Mouse (Mus musculus) small intestine, adult 2 months (tissue): ENCODE results near the gene Lin7b.
A peak's percentile ranks its signal among the peaks of the same experiment; 100 is the strongest.

ENCODE experiments used
- CTCF ChIP-seq: fragments of 200-500 bp; IDR thresholded peaks from 2 replicates; pipeline ENCODE4 v1.5.1; 2012; ENCODE audit warnings: low read depth, mild to moderate bottlenecking, control low read depth, inconsistent platforms, low read length, moderate library complexity, mixed read lengths; ENCODE audit not compliant: insufficient replicate concordance, insufficient read length; ENCODE audit errors: extremely low read depth
- POLR2A ChIP-seq: fragments of 200-500 bp; IDR thresholded peaks from 2 replicates; pipeline ENCODE4 v1.6.1; 2012; ENCODE audit warnings: low read depth, mild to moderate bottlenecking, control low read depth, inconsistent platforms, low read length, moderate library complexity

DNA sequence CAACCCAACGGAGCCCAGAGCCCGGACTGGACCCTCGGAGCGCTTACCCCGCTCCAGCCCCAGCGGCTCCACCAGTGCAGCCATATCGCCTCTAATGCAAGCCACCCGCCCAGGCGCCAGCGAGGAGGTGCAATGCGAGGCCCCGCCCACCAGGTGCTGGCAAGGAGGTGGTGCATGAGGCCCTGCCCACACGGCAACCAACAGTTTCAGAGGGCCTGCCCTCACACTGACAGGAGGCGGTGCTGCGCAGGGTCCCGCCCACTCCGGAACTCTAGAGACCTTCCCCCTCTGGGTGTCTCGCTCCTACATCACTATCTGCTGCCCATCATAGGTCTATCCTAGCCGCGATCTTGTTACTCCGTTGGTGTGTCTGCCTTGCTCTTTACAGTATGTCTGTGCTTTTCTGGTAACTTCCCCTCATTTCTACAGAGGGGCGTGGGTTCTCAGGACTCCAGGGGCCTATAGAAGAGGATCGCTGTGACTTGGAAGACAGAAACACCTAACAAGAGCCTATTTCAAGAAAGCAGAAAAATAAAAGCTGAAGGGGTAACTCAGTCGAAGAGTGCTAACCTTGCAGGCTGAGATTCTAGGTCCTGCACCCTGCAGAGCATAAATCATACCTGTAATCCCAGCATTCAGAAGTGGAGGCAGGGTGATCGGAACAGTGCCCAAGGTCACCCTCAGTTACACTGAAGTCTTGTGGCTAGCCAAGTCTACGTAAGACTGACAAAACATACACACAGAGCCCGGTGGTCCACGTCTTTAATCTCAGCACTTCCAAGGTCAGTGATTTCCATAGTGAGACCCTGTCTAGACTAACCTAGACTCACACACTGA, at the start of gene Lin7b:
- TF ChIP-seq POLR2A (no peak), CTCF (peak; percentile 20; the same call in 1 of the 2 replicates)
